Mouse (Mus musculus): Measurements from ENCODE around the gene Ech1.

- TF ChIP-seq CTCF (IDR thresholded peaks at IDR 0.05; ENCODE audit: low read depth) = no peak
- no peak for TF ChIP-seq EP300 (IDR thresholded peaks at IDR 0.05; ENCODE audit: low read depth)
Measured at GRCm38 (mm10) chr7:28808221-28808941, 16.6 kb upstream of the Ech1 start, which contains the start of gene Hnrnpl.

Measured in heart, postnatal 0 days (tissue).